Mouse (Mus musculus) layer of hippocampus, postnatal 25 days (tissue): Measurements from ENCODE around the gene AC161166.1. TPM values are rescaled to one million over a fixed set of nuclear protein-coding genes. Genes with fewer than 3 reads are reported as not detected.

Experiments
- DNase-seq, 2 experiments: peaks; one replicate each; pipeline ENCODE4 v3.0.0; 2022; ENCODE audit warnings: mixed read lengths in 2 of 2, low spot score in 1 of 2; ENCODE audit errors: extremely low spot score in 1 of 2
- total RNA-seq, 2 experiments: library from RNA; stranded (reverse); gene quantifications; 2 replicates each; pipeline ENCODE4 v1.2.3; 2021

Gene AC161166.1
- total RNA-seq, 2 experiments from 2014 or later, result not detected

- no peak for DNase-seq
Measured at GRCm38 (mm10) chr7:24467886-24468285, 44.4 kb downstream of the AC161166.1 start.

- no peak for DNase-seq
Measured at GRCm38 (mm10) chr7:24466835-24467234, 45.4 kb downstream of the AC161166.1 start.

GRCm38 (mm10) chr7:24462388-24463319 lies 49.6 kb downstream of the AC161166.1 start, which contains the start of gene Plaur:
Plaur (plus strand) TSS chr7:24462484.
- DNase-seq, result no peak

- no peak for DNase-seq
Measured at GRCm38 (mm10) chr7:24461376-24462051, 50.7 kb downstream of the AC161166.1 start.

Other genes with a start within 250 kb of the AC161166.1 start
- 10 to 100 TPM; 12.5 to 13.2 TPM for gene Zfp93, start 242.0 kb downstream of the AC161166.1 start, total RNA-seq
- gene Zfp61, start 211.2 kb downstream of the AC161166.1 start, total RNA-seq, result 10 to 100 TPM; 24.1 to 27.5 TPM
- 10 to 100 TPM; 12.5 to 15.0 TPM for gene Zfp94, start 195.8 kb downstream of the AC161166.1 start, total RNA-seq
- not detected for gene Tescl, start 178.5 kb downstream of the AC161166.1 start, total RNA-seq
- gene Lypd5, start 163.3 kb downstream of the AC161166.1 start, total RNA-seq, result not detected
- under 1 TPM; 0.27 to 0.47 TPM for gene Kcnn4, start 142.2 kb downstream of the AC161166.1 start, total RNA-seq
- gene Smg9, start 112.8 kb downstream of the AC161166.1 start, total RNA-seq, result 10 to 100 TPM; 32.9 to 37.9 TPM
- gene Irgc1, start 60.2 kb downstream of the AC161166.1 start, total RNA-seq, result not detected
- gene Plaur, start 50.0 kb downstream of the AC161166.1 start, total RNA-seq, result 1 to 10 TPM in 1 of 2 experiments, under 1 TPM in 1; 0.40 to 1.0 TPM
- 100 to 1,000 TPM; 156 to 179 TPM for gene Cadm4, start 30.4 kb downstream of the AC161166.1 start, total RNA-seq
- 10 to 100 TPM; 39.8 to 45.0 TPM for gene Zfp428, start 5.4 kb downstream of the AC161166.1 start, total RNA-seq
- gene Irgq, start 18.2 kb upstream of the AC161166.1 start, total RNA-seq, result 10 to 100 TPM; 69.0 to 71.9 TPM
- not detected for gene Pinlyp, start 33.7 kb upstream of the AC161166.1 start, total RNA-seq
- gene Xrcc1, start 33.8 kb upstream of the AC161166.1 start, total RNA-seq, result 10 to 100 TPM; 34.8 to 43.0 TPM
- 10 to 100 TPM in 1 of 2 experiments, 1 to 10 TPM in 1; 9.0 to 11.5 TPM for gene Ethe1, start 75.1 kb upstream of the AC161166.1 start, total RNA-seq
- gene Zfp575, start 75.2 kb upstream of the AC161166.1 start, total RNA-seq, result 1 to 10 TPM; 5.6 to 6.2 TPM
- under 1 TPM; 0.19 to 0.20 TPM for gene Phldb3, start 98.3 kb upstream of the AC161166.1 start, total RNA-seq
- 1 to 10 TPM; 1.4 to 1.6 TPM for gene Lypd3, start 124.1 kb upstream of the AC161166.1 start, total RNA-seq
- gene Tex101, start 164.2 kb upstream of the AC161166.1 start, total RNA-seq, result not detected
- gene BC049730, start 196.8 kb upstream of the AC161166.1 start, total RNA-seq, result not detected
- not detected for gene Gm4763, start 214.5 kb upstream of the AC161166.1 start, total RNA-seq
- not detected for gene Cd177, start 247.9 kb upstream of the AC161166.1 start, total RNA-seq